Mouse (Mus musculus): ENCODE results near the gene Wdr63. TPM values are rescaled to one million over a fixed set of nuclear protein-coding genes. Genes with fewer than 3 reads are reported as not detected.

Wdr63 gene
- 0.19 and 0.20 TPM in 2 replicates for polyA plus RNA-seq (2015; fragmentation: Nextera tagmentation; extraction: Ambion mirVana)

DNA sequence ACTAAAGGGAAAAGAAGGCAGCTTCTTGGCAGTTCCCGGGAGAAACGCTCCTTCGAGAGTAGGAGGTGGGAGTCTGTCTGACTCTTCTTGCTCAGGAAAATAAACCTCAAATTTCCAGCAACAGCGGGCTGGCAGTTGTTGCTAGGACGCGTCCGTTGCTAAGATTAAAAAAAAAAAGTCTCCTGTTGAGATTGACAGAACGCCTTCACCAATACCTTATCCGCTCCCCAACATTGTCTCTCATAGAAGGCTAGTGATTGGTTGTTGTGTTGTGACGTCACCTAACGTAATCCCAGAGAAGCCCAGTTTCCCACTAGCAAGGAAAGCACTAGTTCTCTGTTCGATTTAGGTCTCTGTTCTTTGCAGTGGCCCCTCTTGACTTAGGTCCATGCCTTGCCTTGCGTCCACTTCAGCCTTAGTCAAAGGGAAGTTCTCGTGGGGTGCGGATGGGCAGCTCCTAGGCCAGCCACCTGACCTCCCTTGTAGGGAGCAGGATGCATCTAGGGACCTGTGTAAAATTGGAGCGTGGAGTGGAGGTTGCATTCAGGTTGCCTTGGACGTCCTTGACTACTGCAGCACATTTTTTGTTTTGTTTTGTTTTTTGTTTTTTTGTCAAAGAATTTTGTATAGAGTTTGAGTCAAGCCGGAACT lies at the start of gene Wdr63:
Gene Wdr63, minus strand, starts transcription at position 210 of the 651 bp plus-strand sequence.
- Histone ChIP-seq H3K4me3 (ENCODE audit: low read depth, low read length) (peak within 1 kb of the TSS; percentile 45), H3K4me2 (ENCODE audit: low read depth, low read length) (peak within 1 kb of the TSS; percentile 83), H3K27ac (ENCODE audit: low read depth) (no peak within 1 kb of the TSS), H3K27me3 (ENCODE audit: insufficient read depth, low read length) (0 out of 2 replicates have a peak, but pooled peaks cover 5% of the 10 kb centered on the region), H3K9me3 (ENCODE audit: low read length) (peaks cover 3% of the 10 kb centered on the region; the same call in 1 of the 2 replicates), H3K9ac (replicated peaks) (peak within 1 kb of the TSS; percentile 34; the same call in 1 of the 2 replicates), H3K4me1 (ENCODE audit: insufficient read depth) (no peaks in the 10 kb centered on the region; the same call in 1 of the 2 replicates), H3K36me3 (replicated peaks; ENCODE audit: insufficient read depth, low read length) (no peaks in the 10 kb centered on the region)
- 15% methylated on average over 18 of the region's 18 CpGs for WGBS (ENCODE audit: insufficient replicate concordance)
- ATAC-seq (peak; percentile 94), DNase-seq (peak; percentile 32)
- TF ChIP-seq EP300 (IDR thresholded peaks at IDR 0.05; ENCODE audit: low read depth), result no peak
- no peak for TF ChIP-seq CTCF (IDR thresholded peaks at IDR 0.05; ENCODE audit: low read depth)

DNA sequence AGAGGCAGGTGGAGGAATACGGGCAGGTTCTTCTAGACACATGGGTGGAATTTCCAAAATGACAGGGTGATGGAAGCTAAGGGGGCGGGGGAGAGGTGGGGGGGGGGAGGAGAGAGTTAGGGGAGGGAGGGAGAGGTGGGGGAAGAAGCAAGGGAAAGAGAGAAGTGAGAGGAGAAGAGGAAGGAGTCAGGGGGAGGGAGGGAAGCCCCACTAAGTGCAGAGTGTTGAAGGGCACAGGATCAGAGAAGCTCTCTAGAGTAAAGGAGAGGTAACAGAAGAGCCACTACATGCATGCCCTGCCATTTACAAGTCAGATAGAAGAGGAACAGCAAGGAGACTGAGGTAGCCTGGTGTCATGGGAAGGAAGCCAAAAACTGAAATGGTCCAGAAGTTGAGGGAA lies 48.9 kb upstream of the Wdr63 start:
- Histone ChIP-seq H3K27ac (ENCODE audit: low read depth) (no peak overlapping the region), H3K4me1 (ENCODE audit: insufficient read depth) (peaks cover 10% of the 10 kb centered on the region), H3K36me3 (replicated peaks; ENCODE audit: insufficient read depth, low read length) (no peaks in the 10 kb centered on the region), H3K4me3 (ENCODE audit: low read depth, low read length) (no peak overlapping the region), H3K4me2 (ENCODE audit: low read depth, low read length) (no peak overlapping the region), H3K9me3 (ENCODE audit: low read length) (no peaks in the 10 kb centered on the region), H3K27me3 (ENCODE audit: insufficient read depth, low read length) (no peaks in the 10 kb centered on the region), H3K9ac (replicated peaks) (no peak overlapping the region)
- ATAC-seq (no peak), DNase-seq (no peak)
- no peak for TF ChIP-seq CTCF (IDR thresholded peaks at IDR 0.05; ENCODE audit: low read depth)
- TF ChIP-seq EP300 (IDR thresholded peaks at IDR 0.05; ENCODE audit: low read depth), result no peak
- 95% methylated on average over 2 of the region's 2 CpGs for WGBS (ENCODE audit: insufficient replicate concordance)

DNA sequence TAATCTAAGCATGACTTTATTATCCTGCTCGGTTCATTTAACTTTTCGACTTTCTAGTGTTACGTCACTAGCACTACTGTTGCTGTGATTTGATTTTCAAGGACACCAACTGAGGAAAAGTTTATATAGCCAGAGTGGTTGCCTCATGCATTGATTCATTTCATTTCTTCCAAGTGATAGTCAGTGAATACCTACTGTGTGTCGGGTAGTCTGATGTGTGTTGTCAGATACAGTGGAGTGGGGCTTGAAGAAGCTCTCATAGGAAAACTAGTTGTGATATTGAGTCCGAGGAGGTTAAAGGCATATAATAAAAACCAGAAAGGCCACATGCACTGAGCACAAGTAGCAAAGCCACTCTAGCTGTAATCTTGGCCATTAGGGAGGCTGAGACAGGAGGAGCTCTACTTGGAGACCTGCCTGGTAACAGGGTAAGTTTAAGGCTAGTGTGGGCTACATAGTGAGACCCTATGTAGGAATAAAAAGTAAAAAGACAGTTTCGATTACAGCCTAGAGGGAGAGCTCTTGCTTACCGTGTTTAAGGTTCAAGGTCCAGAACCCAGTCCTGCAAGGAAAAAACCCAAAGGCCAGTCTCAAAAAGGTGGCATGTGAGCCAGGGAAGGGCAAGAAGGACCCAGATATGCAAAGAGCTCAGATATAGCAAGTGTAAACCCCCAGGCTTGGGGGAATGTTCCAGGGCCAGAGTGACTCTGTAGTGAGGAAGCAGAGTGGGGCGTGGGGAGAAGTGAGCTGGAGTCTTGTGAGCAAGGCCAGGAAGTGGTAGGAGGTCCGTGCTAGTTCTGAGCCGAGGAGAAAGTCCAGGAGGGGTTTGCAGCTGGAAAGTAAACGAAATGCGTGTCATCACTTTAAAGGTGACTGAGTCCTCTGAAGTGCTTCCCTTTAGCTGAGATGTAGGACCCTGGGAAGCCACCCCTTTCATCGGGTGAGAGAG lies 48.0 kb upstream of the Wdr63 start:
- no peak overlapping the region for H3K4me3 ChIP-seq (ENCODE audit: low read depth, low read length)
- WGBS (ENCODE audit: insufficient replicate concordance), result 41% methylated on average over 13 of the region's 13 CpGs
- 0 out of 2 replicates have a peak overlapping the region, but pooled peaks have one; percentile 29 for H3K27ac ChIP-seq (ENCODE audit: low read depth)
- no peaks in the 10 kb centered on the region for H3K9me3 ChIP-seq (ENCODE audit: low read length)
- H3K9ac ChIP-seq (replicated peaks), result no peak overlapping the region
- H3K36me3 ChIP-seq (replicated peaks; ENCODE audit: insufficient read depth, low read length), result no peaks in the 10 kb centered on the region
- H3K4me1 ChIP-seq (ENCODE audit: insufficient read depth), result peaks cover 10% of the 10 kb centered on the region
- DNase-seq, result no peak
- no peak for ATAC-seq
- peak overlapping the region; percentile 18; the same call in 1 of the 2 replicates for H3K4me2 ChIP-seq (ENCODE audit: low read depth, low read length)
- H3K27me3 ChIP-seq (ENCODE audit: insufficient read depth, low read length), result no peaks in the 10 kb centered on the region
- TF ChIP-seq CTCF (IDR thresholded peaks at IDR 0.05; ENCODE audit: low read depth) (no peak), EP300 (IDR thresholded peaks at IDR 0.05; ENCODE audit: low read depth) (no peak)

DNA sequence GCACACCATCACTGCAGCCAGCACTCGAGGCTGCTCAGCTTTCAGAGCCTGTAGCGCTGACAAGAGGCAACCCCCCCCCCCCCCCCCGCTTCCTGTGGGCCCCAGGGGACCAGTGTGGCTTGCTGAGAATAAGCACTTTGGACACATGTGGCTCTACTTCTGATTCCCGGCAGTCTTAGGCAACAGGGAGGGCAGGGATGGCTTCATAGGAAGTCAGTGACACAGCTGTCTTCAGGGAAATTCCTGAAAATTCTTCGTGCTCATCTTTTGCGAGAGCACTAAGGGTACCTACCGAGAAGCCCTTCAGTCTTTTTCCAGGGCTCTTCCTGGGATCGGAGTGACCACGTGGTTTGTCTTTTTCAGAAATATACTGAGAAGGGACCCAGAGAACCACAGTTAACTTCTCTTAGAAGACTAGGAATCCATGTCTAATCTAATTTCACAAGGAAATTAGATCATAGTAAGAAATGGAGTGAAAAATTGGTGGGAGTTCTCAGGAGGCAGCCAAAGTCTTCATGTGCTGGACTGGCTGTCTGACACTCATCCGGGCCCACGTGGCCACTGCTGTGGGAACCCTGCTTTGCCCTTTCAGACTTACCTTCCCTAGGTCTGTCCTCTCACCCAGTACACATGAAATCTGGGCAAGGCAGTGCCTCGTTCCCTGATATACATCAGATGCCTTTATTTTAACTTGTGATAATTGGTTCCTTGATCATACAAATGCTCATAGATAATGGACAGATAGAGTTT lies 46.1 kb upstream of the Wdr63 start:
- no peak overlapping the region for H3K4me3 ChIP-seq (ENCODE audit: low read depth, low read length)
- 29% methylated on average over 11 of the region's 12 CpGs for WGBS (ENCODE audit: insufficient replicate concordance)
- no peak overlapping the region for H3K4me2 ChIP-seq (ENCODE audit: low read depth, low read length)
- H3K9ac ChIP-seq (replicated peaks), result no peak overlapping the region
- ATAC-seq (no peak), DNase-seq (peak; percentile 51)
- no peaks in the 10 kb centered on the region for H3K36me3 ChIP-seq (replicated peaks; ENCODE audit: insufficient read depth, low read length)
- no peak overlapping the region for H3K27ac ChIP-seq (ENCODE audit: low read depth)
- peaks cover 13% of the 10 kb centered on the region for H3K4me1 ChIP-seq (ENCODE audit: insufficient read depth)
- no peaks in the 10 kb centered on the region for H3K9me3 ChIP-seq (ENCODE audit: low read length)
- H3K27me3 ChIP-seq (ENCODE audit: insufficient read depth, low read length), result no peaks in the 10 kb centered on the region
- no peak for TF ChIP-seq CTCF (IDR thresholded peaks at IDR 0.05; ENCODE audit: low read depth)
- no peak for TF ChIP-seq EP300 (IDR thresholded peaks at IDR 0.05; ENCODE audit: low read depth)

DNA sequence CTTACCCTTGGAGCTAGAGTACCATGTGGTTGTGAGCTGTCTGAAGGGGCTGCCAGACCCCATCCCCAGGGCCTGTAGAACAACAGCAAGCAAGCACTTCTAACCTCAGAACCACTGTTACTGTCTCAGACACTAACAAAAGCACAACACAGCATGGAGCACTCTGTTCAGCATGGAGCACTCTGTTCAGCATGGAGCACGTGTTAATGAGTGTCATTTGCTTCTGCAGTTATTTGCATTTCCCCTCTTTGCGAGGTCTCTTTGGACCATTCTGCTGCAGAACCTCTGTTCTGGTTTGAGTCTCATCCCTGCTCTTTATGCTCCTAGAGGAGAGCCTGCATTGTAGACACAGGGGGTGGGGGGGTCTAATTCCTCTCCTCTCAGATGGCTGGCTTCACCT lies 45.0 kb upstream of the Wdr63 start:
- Histone ChIP-seq H3K27ac (ENCODE audit: low read depth) (no peak overlapping the region), H3K9me3 (ENCODE audit: low read length) (no peaks in the 10 kb centered on the region), H3K4me3 (ENCODE audit: low read depth, low read length) (no peak overlapping the region), H3K27me3 (ENCODE audit: insufficient read depth, low read length) (no peaks in the 10 kb centered on the region), H3K4me2 (ENCODE audit: low read depth, low read length) (no peak overlapping the region), H3K4me1 (ENCODE audit: insufficient read depth) (peaks cover 16% of the 10 kb centered on the region), H3K36me3 (replicated peaks; ENCODE audit: insufficient read depth, low read length) (no peaks in the 10 kb centered on the region), H3K9ac (replicated peaks) (no peak overlapping the region)
- no peak for TF ChIP-seq EP300 (IDR thresholded peaks at IDR 0.05; ENCODE audit: low read depth)
- TF ChIP-seq CTCF (IDR thresholded peaks at IDR 0.05; ENCODE audit: low read depth), result no peak
- ATAC-seq, result no peak
- WGBS (ENCODE audit: insufficient replicate concordance), result 71% methylated on average over 2 of the region's 2 CpGs
- DNase-seq, result no peak
